Mouse (Mus musculus) urinary bladder, adult 2 months (tissue): ENCODE results near the gene Kirrel3. TPM values are rescaled to one million over a fixed set of nuclear protein-coding genes. Genes with fewer than 3 reads are reported as not detected.

Experiments
- DNase-seq: peaks from one replicate; pipeline ENCODE4 v3.0.0; 2022; ENCODE audit warnings: low spot score
- polyA plus RNA-seq: library from polyadenylated mRNA; depleted of rRNA; stranded (reverse); fragments of >200 nt; gene quantifications from 2 replicates; pipeline ENCODE4 v1.2.3, GENCODE M21; 2012

Gene Kirrel3
- polyA plus RNA-seq, 1 experiment: 0.08 TPM

GRCm38 (mm10) chr9:35024591-35025496 is 539.1 kb downstream of the Kirrel3 start:
- no peak for DNase-seq

- DNase-seq: no peak
Measured at GRCm38 (mm10) chr9:35026311-35026710, 540.6 kb downstream of the Kirrel3 start.

GRCm38 (mm10) chr9:35026897-35027311 is 541.2 kb downstream of the Kirrel3 start:
- no peak for DNase-seq

GRCm38 (mm10) chr9:35027382-35027997 is 541.8 kb downstream of the Kirrel3 start:
- DNase-seq: no peak

- no peak for DNase-seq
Measured at GRCm38 (mm10) chr9:35030823-35031222, 545.1 kb downstream of the Kirrel3 start.

- no peak for DNase-seq
Measured at GRCm38 (mm10) chr9:35032457-35032856, 546.8 kb downstream of the Kirrel3 start.

- DNase-seq: no peak
Measured at GRCm38 (mm10) chr9:35035074-35035473, 549.4 kb downstream of the Kirrel3 start.

GRCm38 (mm10) chr9:35038922-35039586 is 553.4 kb downstream of the Kirrel3 start:
- no peak for DNase-seq

GRCm38 (mm10) chr9:35039846-35040245 is 554.2 kb downstream of the Kirrel3 start:
- DNase-seq: no peak

GRCm38 (mm10) chr9:35041493-35041892 is 555.8 kb downstream of the Kirrel3 start:
- DNase-seq: no peak

- DNase-seq: no peak
Measured at GRCm38 (mm10) chr9:35043619-35044018, 557.9 kb downstream of the Kirrel3 start.

- no peak for DNase-seq
Measured at GRCm38 (mm10) chr9:35044458-35044857, 558.8 kb downstream of the Kirrel3 start.

- DNase-seq: no peak
Measured at GRCm38 (mm10) chr9:35045031-35045531, 559.4 kb downstream of the Kirrel3 start.

GRCm38 (mm10) chr9:35045756-35046155 is 560.1 kb downstream of the Kirrel3 start:
- DNase-seq: no peak

- DNase-seq: no peak
Measured at GRCm38 (mm10) chr9:35048449-35048848, 562.8 kb downstream of the Kirrel3 start.

GRCm38 (mm10) chr9:35049891-35050527 is 564.3 kb downstream of the Kirrel3 start:
- DNase-seq: no peak

- no peak for DNase-seq
Measured at GRCm38 (mm10) chr9:35050701-35051454, 565.2 kb downstream of the Kirrel3 start.

- DNase-seq: no peak
Measured at GRCm38 (mm10) chr9:35051666-35052065, 566.0 kb downstream of the Kirrel3 start.

GRCm38 (mm10) chr9:35052671-35053070 is 567.0 kb downstream of the Kirrel3 start:
- no peak for DNase-seq

GRCm38 (mm10) chr9:35053081-35053480 is 567.4 kb downstream of the Kirrel3 start:
- DNase-seq: no peak

- DNase-seq: no peak
Measured at GRCm38 (mm10) chr9:35053669-35054068, 568.0 kb downstream of the Kirrel3 start.
